Mouse (Mus musculus) mammary gland, adult 2 months (tissue): Measurements from ENCODE around the gene Spint1. TPM values are rescaled to one million over a fixed set of nuclear protein-coding genes. Genes with fewer than 3 reads are reported as not detected.

ENCODE experiments used
- polyA plus RNA-seq: library from polyadenylated mRNA; depleted of rRNA; stranded (reverse); fragments of >200 nt; gene quantifications from 2 replicates; pipeline ENCODE4 v1.2.3, GENCODE M21; 2012; ENCODE audit warnings: low replicate concordance; rRNA removed

Gene Spint1
- 21.6 and 23.1 TPM in 2 replicates for polyA plus RNA-seq

GRCm38 (mm10) chr2:119237210-119237870 lies at the start of gene Spint1:
Spint1 (plus strand) TSS chr2:119237362.

GRCm38 (mm10) chr2:119208344-119209175 lies 28.6 kb upstream of the Spint1 start, which contains the start of the genes Zfyve19 and Dnajc17:
Zfyve19 (plus strand) TSS chr2:119208617.
Dnajc17 (minus strand) TSS chr2:119208795.

GRCm38 (mm10) chr2:119229775-119230704 lies 7.1 kb upstream of the Spint1 start, which contains the start of gene Ppp1r14d:
Ppp1r14d (minus strand) TSS chr2:119229906.

GRCm38 (mm10) chr2:119270643-119271331 lies 33.6 kb downstream of the Spint1 start, which contains the start of gene Rhov:
Rhov (minus strand) TSS chr2:119271272.

GRCm38 (mm10) chr2:119288270-119288882 lies 51.2 kb downstream of the Spint1 start, which contains the start of gene Vps18:
Vps18 (plus strand) TSS chr2:119288740.

Other genes starting within 250 kb of the Spint1 start
- 4.3 and 6.4 TPM in 2 replicates for gene Ccdc32, start 208.0 kb upstream of the Spint1 start, polyA plus RNA-seq
- 4.6 and 4.8 TPM in 2 replicates for gene Rpusd2, start 202.6 kb upstream of the Spint1 start, polyA plus RNA-seq
- gene Knl1, start 190.2 kb upstream of the Spint1 start, polyA plus RNA-seq = 0.11 and 0.17 TPM in 2 replicates
- 1.8 and 2.1 TPM in 2 replicates for gene Rad51, start 124.6 kb upstream of the Spint1 start, polyA plus RNA-seq
- gene Rmdn3, start 80.3 kb upstream of the Spint1 start, polyA plus RNA-seq = 23.3 and 29.3 TPM in 2 replicates
- 80.1 and 84.8 TPM in 2 replicates for gene Gchfr, start 69.6 kb upstream of the Spint1 start, polyA plus RNA-seq
- gene Gm14137, start 62.9 kb upstream of the Spint1 start, polyA plus RNA-seq = 0.12 and 0.36 TPM in 2 replicates
- 34.3 and 37.0 TPM in 2 replicates for gene Zfyve19, start 28.7 kb upstream of the Spint1 start, polyA plus RNA-seq
- gene Dnajc17, start 28.6 kb upstream of the Spint1 start, polyA plus RNA-seq = 1.9 TPM in 2 replicates
- gene Ppp1r14d, start 7.5 kb upstream of the Spint1 start, polyA plus RNA-seq = 0.18 TPM in 1 of 2 replicates, not detected in the other
- 3.0 and 5.0 TPM in 2 replicates for gene Rhov, start 33.9 kb downstream of the Spint1 start, polyA plus RNA-seq
- 20.5 and 30.9 TPM in 2 replicates for gene Vps18, start 51.4 kb downstream of the Spint1 start, polyA plus RNA-seq
- 17.0 and 24.0 TPM in 2 replicates for gene Dll4, start 88.4 kb downstream of the Spint1 start, polyA plus RNA-seq
- 8.4 and 31.1 TPM in 2 replicates for gene Chac1, start 113.9 kb downstream of the Spint1 start, polyA plus RNA-seq
- gene Ino80, start 240.3 kb downstream of the Spint1 start, polyA plus RNA-seq = 7.6 and 9.3 TPM in 2 replicates